Mouse (Mus musculus) ES-Bruce4 (cell line): ENCODE data around the gene Gcnt3. TPM values are rescaled to one million over a fixed set of nuclear protein-coding genes. Genes with fewer than 3 reads are reported as not detected.

Experiments
- H3K27ac ChIP-seq: 2 replicates; pipeline ENCODE4 v1.5.1; 2012; ENCODE audit warnings: low read length, inconsistent platforms; ENCODE audit not compliant: insufficient read depth
- H3K27me3 ChIP-seq: 2 replicates; pipeline ENCODE4 v1.6.1; 2012; ENCODE audit warnings: mild to moderate bottlenecking, low read length, inconsistent platforms; ENCODE audit not compliant: control insufficient read depth, poor library complexity, insufficient read depth, severe bottlenecking
- H3K36me3 ChIP-seq: 2 replicates; pipeline ENCODE4 v1.6.1; 2012; ENCODE audit warnings: inconsistent platforms, mild to moderate bottlenecking, low read length, moderate library complexity; ENCODE audit not compliant: control insufficient read depth, poor library complexity, insufficient read depth, severe bottlenecking
- H3K4me1 ChIP-seq: one replicate; pipeline ENCODE4 v1.8.1; 2011; ENCODE audit warnings: low read length; ENCODE audit not compliant: control insufficient read depth, insufficient read depth
- H3K4me3 ChIP-seq: 2 replicates; pipeline ENCODE4 v1.5.1; 2011; ENCODE audit warnings: low read depth, mild to moderate bottlenecking, low read length
- H3K9ac ChIP-seq: 2 replicates; pipeline ENCODE4 v1.6.1; 2012; ENCODE audit warnings: low read depth, mild to moderate bottlenecking, inconsistent platforms; ENCODE audit not compliant: poor library complexity, severe bottlenecking
- H3K9me3 ChIP-seq: replicated peaks from 2 replicates; pipeline ENCODE4 v1.6.1; 2012; ENCODE audit warnings: mild to moderate bottlenecking, low read length, inconsistent platforms; ENCODE audit not compliant: control insufficient read depth, poor library complexity, insufficient read depth, severe bottlenecking
- CTCF ChIP-seq: IDR thresholded peaks from one replicate; pipeline ENCODE4 v1.8.1; 2011; ENCODE audit warnings: low read depth, low read length
- EP300 ChIP-seq: IDR thresholded peaks from 2 replicates; pipeline ENCODE4 v1.6.1; 2011; ENCODE audit warnings: low read depth, low read length; ENCODE audit not compliant: insufficient read depth
- POLR2A ChIP-seq: IDR thresholded peaks from one replicate; pipeline ENCODE4 v1.8.1; 2011; ENCODE audit warnings: low read length; ENCODE audit not compliant: insufficient read depth
- polyA plus RNA-seq: library from polyadenylated mRNA; stranded (reverse); fragments of >200 nt; gene quantifications from 2 replicates; pipeline ENCODE4 v1.2.4, GENCODE M21; 2011; ENCODE audit warnings: low read depth; ENCODE audit not compliant: missing spikeins, insufficient read depth, insufficient read length

Gcnt3 gene
- polyA plus RNA-seq, 1 experiment = 0.18 TPM

- Histone ChIP-seq H3K27ac (no peak overlapping the region), H3K4me3 (no peak overlapping the region), H3K36me3 (peaks cover 45% of the 10 kb centered on the region), H3K4me1 (no peaks in the 10 kb centered on the region), H3K9ac (no peak overlapping the region), H3K9me3 (no peaks in the 10 kb centered on the region), H3K27me3 (no peaks in the 10 kb centered on the region)
- no peak for TF ChIP-seq EP300
- TF ChIP-seq POLR2A = no peak
- no peak for TF ChIP-seq CTCF
These were observed 30.2 kb downstream of the Gcnt3 start for GRCm38 (mm10) chr9:70007506-70008248.

- Histone ChIP-seq H3K9me3 (no peaks in the 10 kb centered on the region), H3K36me3 (peaks cover 51% of the 10 kb centered on the region), H3K4me1 (no peaks in the 10 kb centered on the region), H3K27me3 (no peaks in the 10 kb centered on the region), H3K9ac (no peak overlapping the region), H3K4me3 (no peak overlapping the region), H3K27ac (no peak overlapping the region)
- TF ChIP-seq POLR2A (no peak), CTCF (no peak), EP300 (no peak)
These were observed 30.9 kb downstream of the Gcnt3 start for GRCm38 (mm10) chr9:70006984-70007383.

GRCm38 (mm10) chr9:70003516-70003915 lies 34.4 kb downstream of the Gcnt3 start:
- no peak overlapping the region for H3K9ac ChIP-seq
- no peak overlapping the region for H3K4me3 ChIP-seq
- no peak overlapping the region for H3K27ac ChIP-seq
- H3K27me3 ChIP-seq = no peaks in the 10 kb centered on the region
- no peaks in the 10 kb centered on the region for H3K4me1 ChIP-seq
- peaks cover 71% of the 10 kb centered on the region for H3K36me3 ChIP-seq
- no peaks in the 10 kb centered on the region for H3K9me3 ChIP-seq
- TF ChIP-seq POLR2A (no peak), CTCF (no peak), EP300 (no peak)

- H3K4me1 ChIP-seq = no peaks in the 10 kb centered on the region
- peaks cover 64% of the 10 kb centered on the region for H3K36me3 ChIP-seq
- H3K9ac ChIP-seq = no peak overlapping the region
- H3K27me3 ChIP-seq = no peaks in the 10 kb centered on the region
- TF ChIP-seq POLR2A (no peak), EP300 (no peak), CTCF (no peak)
- no peaks in the 10 kb centered on the region for H3K9me3 ChIP-seq
- no peak overlapping the region for H3K4me3 ChIP-seq
- no peak overlapping the region for H3K27ac ChIP-seq
These were observed 38.6 kb downstream of the Gcnt3 start for GRCm38 (mm10) chr9:69999318-69999717.

- TF ChIP-seq POLR2A (no peak), CTCF (no peak), EP300 (no peak)
- peaks cover 27% of the 10 kb centered on the region for H3K36me3 ChIP-seq
- no peak overlapping the region for H3K27ac ChIP-seq
These were observed 43.3 kb downstream of the Gcnt3 start for GRCm38 (mm10) chr9:69994547-69994946.

GRCm38 (mm10) chr9:69993479-69993878 lies 44.4 kb downstream of the Gcnt3 start:
- Histone ChIP-seq H3K27me3 (no peaks in the 10 kb centered on the region), H3K9ac (no peak overlapping the region), H3K36me3 (peaks cover 20% of the 10 kb centered on the region), H3K27ac (no peak overlapping the region), H3K4me1 (no peaks in the 10 kb centered on the region), H3K9me3 (no peaks in the 10 kb centered on the region), H3K4me3 (no peak overlapping the region)
- TF ChIP-seq EP300 (no peak), POLR2A (no peak), CTCF (no peak)

More at GRCm38 (mm10) chr9:69994547-69994946, 43.3 kb downstream of the Gcnt3 start:
- no peak overlapping the region for H3K4me3 ChIP-seq
- H3K4me1 ChIP-seq = no peaks in the 10 kb centered on the region
- no peak overlapping the region for H3K9ac ChIP-seq
- H3K9me3 ChIP-seq = no peaks in the 10 kb centered on the region
- no peaks in the 10 kb centered on the region for H3K27me3 ChIP-seq
